Mouse (Mus musculus) 3134 (cell line): ENCODE results near the gene Jak1.

Experiments used
- DNase-seq: peaks from one replicate; pipeline ENCODE4 v3.0.0-alpha.2; 2011; ENCODE audit warnings: low spot score; ENCODE audit not compliant: insufficient read length; ENCODE audit errors: extremely low read depth

Jak1 gene

GRCm38 (mm10) chr4:101264741-101265513 lies at the start of gene Jak1:
TSS of gene Jak1 (minus strand) at chr4:101265282.
- peak; percentile 95 for DNase-seq

- no peak for DNase-seq
These were observed 47.0 kb upstream of the Jak1 start for GRCm38 (mm10) chr4:101312055-101312454.

- DNase-seq: no peak
These were observed 43.1 kb upstream of the Jak1 start for GRCm38 (mm10) chr4:101308166-101308565.

GRCm38 (mm10) chr4:101307286-101307685 lies 42.2 kb upstream of the Jak1 start:
- DNase-seq: no peak

GRCm38 (mm10) chr4:101306132-101306915 lies 41.2 kb upstream of the Jak1 start:
- DNase-seq: no peak

- no peak for DNase-seq
These were observed 40.0 kb upstream of the Jak1 start for GRCm38 (mm10) chr4:101305126-101305525.

GRCm38 (mm10) chr4:101304114-101304513 lies 39.0 kb upstream of the Jak1 start:
- no peak for DNase-seq

GRCm38 (mm10) chr4:101300392-101300910 lies 35.4 kb upstream of the Jak1 start:
- no peak for DNase-seq

GRCm38 (mm10) chr4:101298311-101298990 lies 33.4 kb upstream of the Jak1 start:
- DNase-seq: no peak

- DNase-seq: no peak
These were observed 31.8 kb upstream of the Jak1 start for GRCm38 (mm10) chr4:101296836-101297235.

- no peak for DNase-seq
These were observed 30.7 kb upstream of the Jak1 start for GRCm38 (mm10) chr4:101295788-101296187.

GRCm38 (mm10) chr4:101293661-101294060 lies 28.6 kb upstream of the Jak1 start:
- no peak for DNase-seq

- DNase-seq: peak; percentile 76
These were observed 27.9 kb upstream of the Jak1 start for GRCm38 (mm10) chr4:101292736-101293541.

GRCm38 (mm10) chr4:101292028-101292735 lies 27.1 kb upstream of the Jak1 start:
- DNase-seq: peak; percentile 93

GRCm38 (mm10) chr4:101288292-101288691 lies 23.2 kb upstream of the Jak1 start:
- no peak for DNase-seq

GRCm38 (mm10) chr4:101286562-101286961 lies 21.5 kb upstream of the Jak1 start:
- no peak for DNase-seq

GRCm38 (mm10) chr4:101285906-101286432 lies 20.9 kb upstream of the Jak1 start:
- DNase-seq: no peak

GRCm38 (mm10) chr4:101283938-101284337 lies 18.9 kb upstream of the Jak1 start:
- no peak for DNase-seq

GRCm38 (mm10) chr4:101282237-101282636 lies 17.2 kb upstream of the Jak1 start:
- DNase-seq: no peak
